Mouse (Mus musculus) kidney, postnatal 4 days (tissue): ENCODE results near the gene Gpbp1l1.

Experiments
- DNase-seq, 2 experiments: peaks; one replicate each; pipeline ENCODE4 v3.0.0; 2021; ENCODE audit warnings: mixed read lengths in 2 of 2

Gpbp1l1 gene

GRCm38 (mm10) chr4:116557306-116558121 is at the start of gene Gpbp1l1:
TSS of gene Gpbp1l1 (plus strand) at chr4:116557658.
- peak; percentile 98 to 99 for DNase-seq

- no peak for DNase-seq
Measured at GRCm38 (mm10) chr4:116531109-116531508, 26.3 kb upstream of the Gpbp1l1 start.

GRCm38 (mm10) chr4:116536351-116536750 is 21.1 kb upstream of the Gpbp1l1 start:
- no peak for DNase-seq

GRCm38 (mm10) chr4:116537737-116538136 is 19.7 kb upstream of the Gpbp1l1 start:
- DNase-seq = no peak

GRCm38 (mm10) chr4:116550432-116550831 is 7.0 kb upstream of the Gpbp1l1 start:
- DNase-seq = no peak

GRCm38 (mm10) chr4:116553035-116553434 is 4.4 kb upstream of the Gpbp1l1 start:
- DNase-seq = no peak

GRCm38 (mm10) chr4:116555413-116556300 is 1.8 kb upstream of the Gpbp1l1 start, which contains the start of gene Tmem69:
TSS of gene Tmem69 (minus strand) at chr4:116555936.
- DNase-seq = peak; percentile 87 to 89

- peak; percentile 95 to 97 for DNase-seq
Measured at GRCm38 (mm10) chr4:116556561-116557305, 725 bp upstream of the Gpbp1l1 start.

- DNase-seq = no peak
Measured at GRCm38 (mm10) chr4:116558151-116558882, 859 bp downstream of the Gpbp1l1 start.

GRCm38 (mm10) chr4:116595793-116596192 is 38.3 kb downstream of the Gpbp1l1 start:
- no peak for DNase-seq

GRCm38 (mm10) chr4:116596379-116596778 is 38.9 kb downstream of the Gpbp1l1 start, which contains the start of gene Ccdc17:
TSS of gene Ccdc17 (plus strand) at chr4:116596654.
- DNase-seq = peak; percentile 5 to 12

- peak; percentile 91 to 94 for DNase-seq
Measured at GRCm38 (mm10) chr4:116596978-116597881, 39.8 kb downstream of the Gpbp1l1 start.

- no peak for DNase-seq
Measured at GRCm38 (mm10) chr4:116612621-116613020, 55.2 kb downstream of the Gpbp1l1 start.

- no peak for DNase-seq
Measured at GRCm38 (mm10) chr4:116615237-116615636, 57.8 kb downstream of the Gpbp1l1 start.

- no peak for DNase-seq
Measured at GRCm38 (mm10) chr4:116624831-116625230, 67.4 kb downstream of the Gpbp1l1 start.

- peak; percentile 91 to 94 for DNase-seq
Measured at GRCm38 (mm10) chr4:116626658-116627358, 69.3 kb downstream of the Gpbp1l1 start.

- peak; percentile 93 to 95 for DNase-seq
Measured at GRCm38 (mm10) chr4:116627359-116627716, 69.9 kb downstream of the Gpbp1l1 start.

GRCm38 (mm10) chr4:116627722-116628662 is 70.5 kb downstream of the Gpbp1l1 start, which contains the start of gene Nasp:
TSS of gene Nasp (minus strand) at chr4:116627941.
- DNase-seq = peak; percentile 76 to 87

GRCm38 (mm10) chr4:116635197-116635596 is 77.7 kb downstream of the Gpbp1l1 start:
- no peak for DNase-seq
